Mouse (Mus musculus) C2C12 (cell line): ENCODE measurements around the gene Fus.
"Not testable (repeated sequence)": the region's sequence is repeated elsewhere in the genome, so short reads cannot be mapped to it uniquely, and the experiment has no call there.

ENCODE experiments used
- CTCF ChIP-seq: IDR thresholded peaks from one replicate; pipeline ENCODE4 v1.5.1; 2011; ENCODE audit not compliant: control insufficient read depth, insufficient read depth, insufficient read length
- FOSL1 ChIP-seq: IDR thresholded peaks from one replicate; pipeline ENCODE4 v1.8.0; 2011; ENCODE audit warnings: mild to moderate bottlenecking, low read length; ENCODE audit not compliant: poor library complexity, insufficient read depth, severe bottlenecking
- MAX ChIP-seq: IDR thresholded peaks from one replicate; pipeline ENCODE4 v1.6.1; 2011; ENCODE audit warnings: mild to moderate bottlenecking, control low read depth
- MYOG ChIP-seq: IDR thresholded peaks from one replicate; pipeline ENCODE4 v1.6.1; 2011; ENCODE audit not compliant: control insufficient read depth, insufficient read length; ENCODE audit errors: extremely low read depth
- USF1 ChIP-seq: IDR thresholded peaks from one replicate; pipeline ENCODE4 v1.6.1; 2011; ENCODE audit warnings: low read depth, mild to moderate bottlenecking, control low read depth, moderate library complexity

DNA sequence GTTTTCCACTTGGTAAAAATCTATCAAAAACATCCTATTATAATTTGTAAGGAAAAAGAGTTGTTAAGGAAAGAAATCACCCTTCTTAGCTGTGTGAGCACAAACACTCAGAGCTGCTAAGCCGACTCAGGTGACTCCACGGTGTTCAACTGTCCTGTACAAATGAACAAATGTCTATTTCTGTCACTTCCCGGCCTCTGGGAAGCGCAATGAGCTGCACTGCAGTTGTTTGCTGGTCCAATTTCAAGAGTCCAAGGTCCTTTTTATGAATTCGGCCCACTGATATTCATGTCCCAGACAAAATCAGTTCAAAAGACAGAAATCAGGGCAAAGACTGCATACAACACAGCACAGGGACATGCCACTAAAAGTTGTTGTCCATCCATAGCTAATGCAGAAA, 48.9 kb downstream of the Fus start:
- not testable (repeated sequence) for TF ChIP-seq CTCF, MYOG, USF1, FOSL1, MAX
